Mouse (Mus musculus) gastrocnemius, postnatal 10 days (tissue): ENCODE results near the gene Metap1. TPM values are rescaled to one million over a fixed set of nuclear protein-coding genes. Genes with fewer than 3 reads are reported as not detected.

Experiments
- DNase-seq: peaks from one replicate; pipeline ENCODE4 v3.0.0; 2021; ENCODE audit warnings: mixed read lengths
- microRNA-seq, 2 experiments: library from miRNA; unstranded; fragments of <30 nt; microRNA quantifications; one replicate each; pipeline ENCODE4 v1.2.0; 2021
- total RNA-seq, 2 experiments: library from RNA; stranded (reverse); gene quantifications; 2 replicates each; pipeline ENCODE4 v1.2.3; 2021

The Metap1 gene
- total RNA-seq, 2 experiments from 2014 or later = 44.9 to 47.0 TPM

GRCm38 (mm10) chr3:138452169-138452568, 37.1 kb downstream of the Metap1 start:
- DNase-seq = no peak

DNA sequence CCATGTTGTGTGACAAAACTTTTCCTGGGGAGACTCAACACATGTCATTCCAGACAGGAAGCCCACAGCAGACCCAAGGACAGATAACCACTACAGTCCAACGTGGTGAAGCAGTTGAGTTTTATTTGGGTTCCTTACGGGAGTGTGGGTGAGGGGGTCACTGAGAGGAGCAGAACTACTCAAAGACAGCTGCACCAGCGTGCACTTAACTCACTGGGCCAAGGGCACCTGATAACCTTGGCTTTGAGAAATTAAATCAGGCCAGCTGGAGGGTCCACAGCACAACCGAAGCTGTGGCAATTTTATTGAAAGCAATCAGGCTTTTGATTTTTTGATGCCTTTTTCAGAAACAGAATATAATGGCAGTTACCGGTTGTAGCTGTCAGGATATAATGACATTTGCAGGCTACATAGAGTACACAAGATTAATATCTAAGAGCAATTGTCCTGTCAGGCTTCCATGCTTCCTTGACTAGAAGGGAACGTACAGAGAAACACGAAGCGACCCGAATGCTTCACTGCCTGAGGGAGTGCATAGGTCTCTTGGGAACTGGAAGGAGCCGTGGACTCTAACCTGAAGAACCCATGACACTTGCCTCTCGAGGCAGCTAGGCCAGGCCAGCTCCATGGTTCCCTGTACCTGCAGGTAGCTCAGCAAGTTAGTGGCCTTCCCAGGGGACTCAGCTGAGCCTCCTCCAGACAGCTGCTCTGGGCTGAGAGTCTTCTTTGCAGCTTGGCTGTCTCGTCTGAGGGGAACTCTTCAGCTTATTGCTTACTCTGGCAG, 41.0 kb downstream of the Metap1 start:
- no peak for DNase-seq

DNA sequence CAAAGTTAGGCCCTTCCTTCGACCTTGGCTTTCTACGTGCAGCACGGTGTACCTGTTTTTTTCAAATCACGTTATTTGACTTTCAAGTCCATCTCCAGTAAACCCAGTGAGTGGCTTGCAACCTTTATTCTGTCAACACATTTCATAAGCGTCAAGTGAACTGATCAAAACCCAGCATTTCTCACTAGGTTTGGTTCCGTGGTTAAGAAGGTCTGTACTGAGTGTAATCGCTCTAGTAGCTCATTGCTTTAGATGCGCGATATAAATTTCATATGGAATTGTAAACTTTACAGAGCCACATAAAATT, 45.9 kb downstream of the Metap1 start:
- DNase-seq = no peak

- peak; percentile 90 for DNase-seq
Measured at GRCm38 (mm10) chr3:138442612-138443464, 46.5 kb downstream of the Metap1 start, which contains the start of gene Adh5. Adh5 (plus strand) TSS chr3:138443093.

- no peak for DNase-seq
Measured at GRCm38 (mm10) chr3:138442203-138442602, 47.1 kb downstream of the Metap1 start.

DNA sequence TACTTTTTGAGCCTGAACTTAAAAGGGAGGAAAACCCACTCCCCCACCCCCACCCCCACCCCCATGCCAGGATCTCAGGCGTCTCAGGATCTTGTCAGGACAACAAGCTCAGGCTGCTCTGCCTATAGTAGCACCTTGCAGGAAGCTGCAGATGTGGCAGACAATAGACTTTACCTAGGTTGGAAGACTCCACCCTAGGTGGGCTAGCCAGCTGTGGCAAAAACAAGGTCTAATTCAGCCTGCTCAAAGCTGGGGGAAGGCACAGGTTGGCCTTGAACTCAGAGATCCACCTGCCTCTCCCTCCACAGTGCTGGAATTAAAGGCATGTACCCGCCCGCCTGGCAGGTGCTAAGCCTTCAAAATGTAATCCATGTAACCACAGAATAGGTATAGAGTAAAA, 50.6 kb downstream of the Metap1 start:
- DNase-seq = no peak

DNA sequence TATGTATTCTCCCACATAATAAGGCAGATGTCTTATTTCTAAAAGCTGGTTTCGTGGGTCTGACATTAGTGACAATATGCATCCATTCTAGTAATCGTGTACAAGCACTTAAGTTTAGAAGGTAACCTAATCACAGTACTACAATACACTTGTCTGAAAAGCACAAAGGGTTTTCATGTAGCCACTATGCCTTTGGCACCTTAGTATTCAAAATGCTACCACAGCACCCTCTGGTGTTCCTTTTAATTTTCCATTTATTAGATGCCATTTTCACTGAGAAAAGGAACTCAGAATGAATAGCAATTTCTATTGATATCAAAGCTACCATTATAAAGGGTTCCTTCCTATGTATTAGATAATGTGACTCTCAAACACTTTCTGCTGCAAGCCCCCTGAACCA, 57.5 kb downstream of the Metap1 start:
- DNase-seq = no peak

DNA sequence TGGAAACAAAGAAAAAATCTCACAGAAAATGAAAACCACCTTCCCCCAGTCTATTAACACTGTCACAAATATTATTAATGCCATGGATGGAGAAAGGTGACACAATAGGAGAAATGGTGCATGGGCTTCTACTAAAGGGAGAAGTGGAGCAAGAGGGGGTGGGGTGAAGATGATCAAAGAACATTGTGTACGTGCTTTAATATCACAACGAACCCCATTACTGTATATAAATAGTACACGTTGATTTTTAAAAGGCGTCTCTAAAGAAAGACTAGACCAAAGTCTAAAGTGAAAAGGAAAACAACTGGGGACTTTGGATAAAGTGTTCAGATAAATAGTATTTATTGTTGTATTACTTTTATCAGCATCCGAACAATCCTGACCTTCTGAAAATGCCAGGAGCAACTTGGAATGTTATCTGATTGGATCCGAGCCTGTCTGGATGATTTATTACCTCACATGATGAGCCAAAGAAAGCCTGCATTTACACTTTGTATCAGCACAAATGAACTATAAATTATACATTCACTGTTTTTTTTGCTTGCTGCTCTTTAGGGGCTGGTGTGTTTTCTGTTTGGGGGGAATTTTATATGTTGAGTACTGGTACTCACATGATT, 58.8 kb downstream of the Metap1 start:
- DNase-seq = no peak

GRCm38 (mm10) chr3:138424247-138424646, 65.1 kb downstream of the Metap1 start:
- no peak for DNase-seq

DNA sequence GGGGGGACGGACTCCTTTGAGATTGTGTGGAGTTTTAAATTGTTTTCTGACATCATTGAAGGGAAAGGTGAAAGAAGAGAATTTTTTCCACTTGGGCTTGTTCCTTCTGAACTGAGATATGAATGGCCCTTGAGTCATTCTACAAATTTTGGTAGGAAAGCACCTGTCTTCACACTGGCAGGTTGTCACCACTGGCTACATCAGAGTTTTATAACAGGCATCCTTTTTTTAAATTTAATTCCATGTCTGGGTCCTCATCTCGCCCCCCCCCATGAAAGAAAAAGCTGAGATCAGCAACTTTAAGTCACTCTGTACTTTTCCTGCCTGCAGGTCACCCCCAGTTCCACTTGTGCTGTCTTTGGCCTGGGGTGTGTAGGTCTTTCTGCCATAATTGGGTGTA, 65.7 kb downstream of the Metap1 start:
- no peak for DNase-seq

DNA sequence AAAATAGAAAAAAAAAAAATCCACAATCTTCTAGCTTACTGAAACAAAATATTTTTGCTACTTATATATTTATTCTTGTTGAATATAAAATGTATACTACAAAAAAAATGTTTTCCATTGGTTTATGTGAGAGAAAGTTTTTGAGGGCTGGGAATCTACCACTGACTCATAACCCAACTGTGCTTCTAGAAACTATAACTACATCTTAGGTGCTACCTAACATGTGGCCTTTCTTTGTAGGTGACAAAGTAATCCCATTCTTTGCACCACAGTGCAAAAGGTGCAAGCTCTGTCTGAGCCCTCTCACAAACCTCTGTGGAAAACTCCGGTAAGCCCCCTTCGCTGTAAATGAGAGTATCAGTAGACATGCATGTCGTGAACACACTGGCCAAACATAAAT, 68.9 kb downstream of the Metap1 start:
- DNase-seq = no peak

- DNase-seq = no peak
Measured at GRCm38 (mm10) chr3:138419369-138419768, 69.9 kb downstream of the Metap1 start.

DNA sequence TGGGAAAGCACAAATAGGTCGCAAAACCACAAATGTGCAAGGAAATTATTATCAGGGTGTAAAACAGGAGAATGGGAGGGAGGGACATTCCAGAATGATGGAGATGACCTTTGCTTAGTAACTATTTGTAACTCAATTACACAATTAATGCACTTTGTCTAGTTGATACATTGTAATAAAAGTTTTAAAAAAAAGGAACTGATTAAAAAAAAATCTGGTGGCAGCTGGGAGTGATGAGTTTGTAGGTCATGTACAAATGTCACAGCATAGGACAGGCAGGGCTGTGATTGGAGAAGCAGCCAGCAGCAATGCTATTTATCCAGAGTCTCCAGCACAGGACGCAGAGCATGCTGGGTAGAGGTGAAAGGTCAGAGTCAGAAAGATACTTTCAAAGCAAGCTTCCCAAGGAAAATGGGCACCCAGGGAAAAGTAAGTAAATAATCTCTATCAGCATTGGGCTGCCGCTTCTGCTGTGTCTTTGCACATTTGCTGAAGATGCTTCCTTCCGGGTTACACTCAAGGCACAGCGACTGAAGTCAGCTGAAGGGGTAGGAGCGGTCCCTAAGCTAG, 74.1 kb downstream of the Metap1 start, which contains the start of gene Adh4:
TSS of gene Adh4 (plus strand) at position 346 of the 570 bp plus-strand sequence.
- no peak for DNase-seq

GRCm38 (mm10) chr3:138410211-138410610, 79.1 kb downstream of the Metap1 start:
- no peak for DNase-seq

DNA sequence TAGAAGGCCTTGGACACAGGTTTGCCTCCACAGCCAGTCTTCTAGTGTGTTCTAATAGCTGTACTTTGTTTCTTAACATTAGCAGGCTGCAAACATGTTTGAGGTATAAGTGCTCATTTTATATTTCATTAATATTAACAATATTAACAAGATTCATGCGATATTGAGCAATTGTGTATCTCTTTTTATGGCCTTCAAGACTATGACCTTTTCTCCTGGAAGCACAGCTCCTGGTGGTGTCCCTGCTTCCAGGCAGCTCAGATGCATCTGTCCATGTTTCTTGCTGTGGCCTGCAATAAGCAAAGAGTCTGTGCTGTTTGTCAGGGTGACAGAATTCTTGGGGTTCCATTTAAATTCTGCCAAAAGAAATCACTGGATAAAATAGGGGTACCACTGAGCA, 79.7 kb downstream of the Metap1 start:
- no peak for DNase-seq

Small RNA genes within 50 kb of the gene (microRNA-seq; reads per million reads assigned to microRNA genes)
- gene Mir1956 = 0 reads per million in 2 experiments

Other genes with a start within 250 kb of the Metap1 start
- gene Adh1, start 228.5 kb downstream of the Metap1 start, total RNA-seq = 10 to 100 TPM; 24.6 to 58.4 TPM
- gene Adh6a, start 176.2 kb downstream of the Metap1 start, total RNA-seq = not detected
- gene Adh6b, start 147.7 kb downstream of the Metap1 start, total RNA-seq = under 1 TPM in 1 of 2 experiments, not detected in 1; 0.35 TPM
- gene Adh4, start 74.0 kb downstream of the Metap1 start, total RNA-seq = not detected
- 10 to 100 TPM; 69.3 to 73.4 TPM for gene Adh5, start 46.4 kb downstream of the Metap1 start, total RNA-seq
- gene Eif4e, start 36.7 kb upstream of the Metap1 start, total RNA-seq = 100 to 1,000 TPM; 125 to 129 TPM